Mouse (Mus musculus) E14TG2a.4 (cell line): ENCODE measurements around the gene Gfap.

ENCODE experiments used
- H3K27me3 ChIP-seq: 2 replicates; pipeline ENCODE4 v1.6.1; 2014; ENCODE audit warnings: low read length, control low read depth; ENCODE audit not compliant: insufficient read depth
- H3K36me3 ChIP-seq: 2 replicates; pipeline ENCODE4 v1.6.1; 2014; ENCODE audit warnings: low read length, control low read depth; ENCODE audit not compliant: insufficient read depth
- H3K4me1 ChIP-seq: replicated peaks from 2 replicates; pipeline ENCODE4 v1.6.1; 2014; ENCODE audit warnings: low read depth, low read length, control low read depth
- H3K4me3 ChIP-seq: replicated peaks from 2 replicates; pipeline ENCODE4 v1.5.1; 2014; ENCODE audit warnings: mild to moderate bottlenecking, low read length
- H3K9me3 ChIP-seq: 2 replicates; pipeline ENCODE4 v1.6.1; 2014; ENCODE audit warnings: low read length, control low read depth
- CTCF ChIP-seq: conservative IDR thresholded peaks from 2 replicates; pipeline ENCODE4 v1.5.1; 2014; ENCODE audit warnings: low read length
- NANOG ChIP-seq: IDR thresholded peaks from 2 replicates; pipeline ENCODE4 v1.6.1; 2014; ENCODE audit warnings: borderline replicate concordance, low read length, mixed read lengths
- POU5F1 ChIP-seq: IDR thresholded peaks from 2 replicates; pipeline ENCODE4 v1.6.1; 2014; ENCODE audit warnings: low read length, borderline replicate concordance

The Gfap gene

GRCm38 (mm10) chr11:102900763-102901162, at the start of gene Gfap:
TSS of gene Gfap (minus strand) at chr11:102900912.
- Histone ChIP-seq H3K9me3 (no peaks in the 10 kb centered on the region), H3K27me3 (peaks cover 40% of the 10 kb centered on the region), H3K4me1 (peaks cover 23% of the 10 kb centered on the region), H3K36me3 (peaks cover 19% of the 10 kb centered on the region), H3K4me3 (no peak within 1 kb of the TSS)
- peak; percentile 92 for TF ChIP-seq CTCF
- no peak for TF ChIP-seq POU5F1

- H3K36me3 ChIP-seq = peaks cover 1% of the 10 kb centered on the region; the same call in 1 of the 2 replicates
- H3K9me3 ChIP-seq = no peaks in the 10 kb centered on the region
- H3K27me3 ChIP-seq = peaks cover 96% of the 10 kb centered on the region
- TF ChIP-seq CTCF (no peak), POU5F1 (no peak), NANOG (no peak)
- H3K4me3 ChIP-seq = peak overlapping the region; percentile 78
- peaks cover 43% of the 10 kb centered on the region for H3K4me1 ChIP-seq
Observed at GRCm38 (mm10) chr11:102948043-102948961, 47.6 kb upstream of the Gfap start.

DNA sequence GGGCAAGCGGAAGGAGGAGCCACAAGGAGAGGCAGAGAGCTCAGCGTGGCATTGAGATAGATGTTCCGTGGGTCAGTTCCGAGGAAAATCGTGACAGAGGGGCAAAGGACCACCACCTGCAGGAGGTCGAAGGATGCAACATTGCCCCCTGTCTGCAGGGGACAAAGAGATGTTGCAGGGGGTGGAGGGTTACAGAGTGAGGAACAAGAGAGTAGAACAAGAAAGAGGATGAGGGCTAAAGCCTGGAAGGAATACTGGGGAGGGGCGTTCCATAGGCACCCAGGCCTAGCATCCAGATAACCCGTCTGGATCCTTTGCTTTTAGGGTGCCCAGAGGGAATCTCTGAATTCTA, 46.3 kb upstream of the Gfap start:
- no peaks in the 10 kb centered on the region for H3K9me3 ChIP-seq
- H3K4me3 ChIP-seq = peak overlapping the region; percentile 80
- H3K27me3 ChIP-seq = peaks cover 93% of the 10 kb centered on the region
- H3K4me1 ChIP-seq = peaks cover 43% of the 10 kb centered on the region
- TF ChIP-seq CTCF (peak; percentile 19; the same call in 1 of the 2 replicates), NANOG (no peak)
- peaks cover 6% of the 10 kb centered on the region; the same call in 1 of the 2 replicates for H3K36me3 ChIP-seq

- H3K27me3 ChIP-seq = peaks cover 91% of the 10 kb centered on the region
- H3K4me1 ChIP-seq = peaks cover 43% of the 10 kb centered on the region
- H3K9me3 ChIP-seq = no peaks in the 10 kb centered on the region
- TF ChIP-seq NANOG (no peak), CTCF (no peak), POU5F1 (no peak)
- peak within 1 kb of the TSS; percentile 80 for H3K4me3 ChIP-seq
- H3K36me3 ChIP-seq = peaks cover 6% of the 10 kb centered on the region; the same call in 1 of the 2 replicates
Observed at GRCm38 (mm10) chr11:102946265-102946991, 45.7 kb upstream of the Gfap start, which contains the start of gene C1ql1. TSS of gene C1ql1 (minus strand) at chr11:102946688.

- Histone ChIP-seq H3K4me1 (peaks cover 43% of the 10 kb centered on the region), H3K36me3 (peaks cover 6% of the 10 kb centered on the region; the same call in 1 of the 2 replicates), H3K9me3 (no peaks in the 10 kb centered on the region), H3K4me3 (peak overlapping the region; percentile 80), H3K27me3 (peaks cover 90% of the 10 kb centered on the region)
- TF ChIP-seq CTCF (no peak), POU5F1 (no peak), NANOG (no peak)
Observed at GRCm38 (mm10) chr11:102945306-102946264, 44.9 kb upstream of the Gfap start.

DNA sequence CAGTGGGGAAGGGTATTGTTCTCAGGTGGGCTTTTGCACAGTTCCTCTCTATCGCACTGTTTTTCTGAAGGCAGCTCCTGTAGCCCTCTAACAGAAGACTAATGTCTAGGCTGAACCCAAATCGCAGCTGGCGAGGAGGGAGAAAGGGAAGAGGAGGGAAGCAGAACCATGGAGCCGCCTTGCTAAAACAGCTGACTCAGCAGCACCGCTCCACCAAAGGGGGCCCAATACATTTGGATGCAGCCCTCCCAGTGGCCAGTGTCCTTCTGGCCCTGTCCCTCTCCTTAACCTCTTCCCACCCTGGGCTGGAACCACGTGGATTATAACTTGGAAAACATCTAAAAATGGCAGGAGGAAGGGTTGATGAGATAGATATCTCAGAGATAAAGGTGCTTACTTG, 40.5 kb upstream of the Gfap start:
- Histone ChIP-seq H3K4me3 (no peak overlapping the region), H3K4me1 (peaks cover 38% of the 10 kb centered on the region), H3K27me3 (peaks cover 68% of the 10 kb centered on the region), H3K36me3 (peaks cover 6% of the 10 kb centered on the region; the same call in 1 of the 2 replicates), H3K9me3 (peaks cover 12% of the 10 kb centered on the region)
- TF ChIP-seq NANOG (no peak), CTCF (no peak), POU5F1 (no peak)

- Histone ChIP-seq H3K4me1 (peaks cover 28% of the 10 kb centered on the region), H3K27me3 (peaks cover 58% of the 10 kb centered on the region), H3K4me3 (no peak overlapping the region), H3K9me3 (peaks cover 12% of the 10 kb centered on the region), H3K36me3 (peaks cover 6% of the 10 kb centered on the region; the same call in 1 of the 2 replicates)
- TF ChIP-seq CTCF (no peak), NANOG (no peak), POU5F1 (no peak)
Observed at GRCm38 (mm10) chr11:102939024-102939675, 38.4 kb upstream of the Gfap start.
